18 mouse cellular contexts compared by ENCODE assay signal in the genomic region with DNA sequence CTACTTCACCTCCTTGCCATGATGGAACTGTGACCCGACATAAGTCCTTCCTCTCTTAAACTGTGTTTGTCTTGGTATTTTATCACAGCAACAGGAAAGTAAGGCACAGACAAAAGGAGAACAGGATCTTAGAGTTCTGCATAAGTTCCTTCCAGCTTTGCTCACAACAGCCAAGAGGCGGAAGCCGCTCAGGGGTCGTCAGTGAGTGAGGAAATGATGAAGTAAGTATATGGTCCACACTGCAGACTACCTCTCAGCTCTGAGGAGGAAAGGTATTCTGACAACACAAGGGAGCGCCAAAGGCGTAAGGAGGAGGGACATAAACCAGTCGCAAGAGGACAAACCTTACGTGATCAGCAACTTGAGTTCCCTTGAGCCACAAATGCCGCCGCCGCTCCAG.
"Had no signal": no experiment of that assay in that cellular context is flagged by ENCODE, and none has a peak within 500 bp of the region (broad histone marks: within the 10 kb centered on the region; RNA-seq: fewer than 3 reads in every experiment).

No protein-coding gene starts in this region.

- H3K9ac ChIP-seq: liver, postnatal 0 days; lung, embryonic 15.5 days; midbrain, embryonic 13.5 days; midbrain, embryonic 15.5 days; neural tube, embryonic 12.5 days; stomach, embryonic 15.5 days had no signal

- H3K4me1 ChIP-seq: midbrain, embryonic 15.5 days; neural tube, embryonic 12.5 days; stomach, embryonic 15.5 days had no signal

- H3K9me3 ChIP-seq: lung, embryonic 15.5 days; megakaryocyte, embryonic 14.5 days; midbrain, embryonic 13.5 days; midbrain, embryonic 15.5 days; neural tube, embryonic 12.5 days; stomach, embryonic 15.5 days had no signal

- H3K27me3 ChIP-seq: lung, embryonic 15.5 days; midbrain, embryonic 13.5 days; neural tube, embryonic 12.5 days; stomach, embryonic 15.5 days had no signal

- ATAC-seq: liver, postnatal 0 days; lung, postnatal 0 days; midbrain, embryonic 13.5 days; midbrain, embryonic 15.5 days had no signal

- H3K27ac ChIP-seq: lung, embryonic 15.5 days; macrophage; midbrain, embryonic 13.5 days; midbrain, embryonic 15.5 days; neural tube, embryonic 12.5 days; stomach, embryonic 15.5 days; stomach, postnatal 0 days had no signal

- H3K4me2 ChIP-seq: lung, embryonic 15.5 days; midbrain, embryonic 11.5 days; midbrain, embryonic 13.5 days; midbrain, embryonic 15.5 days; neural tube, embryonic 12.5 days; stomach, embryonic 15.5 days had no signal

- H3K4me3 ChIP-seq: lung, embryonic 15.5 days; megakaryocyte, embryonic 14.5 days; midbrain, embryonic 13.5 days; midbrain, embryonic 15.5 days; neural tube, embryonic 12.5 days; stomach, embryonic 15.5 days had no signal

- H3K36me3 ChIP-seq: lung, embryonic 15.5 days; midbrain, embryonic 13.5 days; midbrain, embryonic 15.5 days; neural tube, embryonic 12.5 days; stomach, embryonic 15.5 days had no signal

- DNase-seq: liver, postnatal 0 days; lung, adult 2 months; lung, postnatal 14 days; lung, postnatal 36 days; right cerebral cortex, postnatal 14 days; thymus, adult 2 months; thymus, postnatal 25 days; thymus, postnatal 4 days had no signal
